Mouse (Mus musculus) cortical plate, adult 2 months (tissue): ENCODE results near the gene B3galnt2.

Experiments used
- CTCF ChIP-seq: fragments of 200-500 bp; IDR thresholded peaks from 2 replicates; pipeline ENCODE4 v1.5.1; 2011; ENCODE audit warnings: mild to moderate bottlenecking, control low read depth, low read length; ENCODE audit not compliant: insufficient read depth; ENCODE audit errors: extremely low read depth
- POLR2A ChIP-seq: fragments of 200-500 bp; IDR thresholded peaks from 2 replicates; pipeline ENCODE4 v1.6.1; 2011; ENCODE audit warnings: mild to moderate bottlenecking, low read length, control low read depth; ENCODE audit not compliant: insufficient read depth; ENCODE audit errors: extremely low read depth

DNA sequence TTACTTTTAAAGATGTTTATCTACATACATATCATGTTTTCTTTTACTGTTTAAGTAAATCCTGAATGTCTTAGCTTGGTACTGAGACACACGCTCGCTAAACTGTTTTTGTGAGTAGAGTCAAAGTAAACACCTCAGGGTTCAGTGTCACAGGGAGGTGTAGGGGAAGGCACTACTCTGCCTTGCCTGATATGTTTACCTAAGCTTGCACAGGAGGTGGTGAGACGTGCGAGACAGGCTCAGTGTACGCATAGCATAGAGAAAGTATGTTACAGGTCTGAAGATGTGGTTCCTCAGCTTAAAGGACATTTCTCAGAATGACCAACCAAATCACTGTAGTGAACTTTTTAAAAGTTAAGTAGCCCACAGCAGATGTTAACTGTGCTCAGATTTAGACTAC, 43.2 kb downstream of the B3galnt2 start:
- TF ChIP-seq CTCF = no peak
- no peak for TF ChIP-seq POLR2A
